Mouse (Mus musculus): ENCODE measurements around the gene Hoxa6.

- TF ChIP-seq POLR2A (IDR thresholded peaks at IDR 0.05; ENCODE audit: insufficient read depth, low read length) (no peak), EP300 (IDR thresholded peaks at IDR 0.05; ENCODE audit: insufficient read depth, low read depth, low read length) (no peak), CTCF (IDR thresholded peaks at IDR 0.05; ENCODE audit: low read depth, low read length) (no peak)
Measured at GRCm38 (mm10) chr6:52180726-52181125, 27.8 kb downstream of the Hoxa6 start.

Measured in ES-Bruce4 (cell line).